Mouse (Mus musculus) heart, embryonic 10.5 days (tissue): ENCODE measurements around the gene Tssk1. TPM values are rescaled to one million over a fixed set of nuclear protein-coding genes. Genes with fewer than 3 reads are reported as not detected.

Experiments
- DNase-seq: peaks from one replicate; pipeline ENCODE4 v3.0.0-alpha.2; 2017; ENCODE audit warnings: low spot score
- H3K27ac ChIP-seq: fragments of 300-500 bp; sonication (generic); 2 replicates; pipeline ENCODE4 v1.5.1; 2016; ENCODE audit warnings: mild to moderate bottlenecking
- H3K27me3 ChIP-seq: fragments of 300-500 bp; sonication (generic); 2 replicates; pipeline ENCODE4 v1.6.1; 2016; ENCODE audit warnings: mild to moderate bottlenecking; ENCODE audit not compliant: poor library complexity, insufficient read depth, severe bottlenecking
- H3K36me3 ChIP-seq: fragments of 300-500 bp; sonication (generic); 2 replicates; pipeline ENCODE4 v1.6.1; 2016; ENCODE audit warnings: mild to moderate bottlenecking, moderate library complexity
- H3K4me1 ChIP-seq: fragments of 300-500 bp; sonication (generic); 2 replicates; pipeline ENCODE4 v1.6.1; 2016; ENCODE audit warnings: mild to moderate bottlenecking
- H3K4me3 ChIP-seq: fragments of 300-500 bp; sonication (generic); 2 replicates; pipeline ENCODE4 v1.5.1; 2016; ENCODE audit warnings: mild to moderate bottlenecking, moderate library complexity
- H3K9me3 ChIP-seq: fragments of 300-500 bp; sonication (generic); 2 replicates; pipeline ENCODE4 v1.6.1; 2016; ENCODE audit warnings: mild to moderate bottlenecking, moderate library complexity
- WGBS: fragments of 180-500 bp; shearing (Covaris S2); methylation state at CpG from one replicate; pipeline ENCODE4 v1.1.7; 2016; 5-methylcytosine and 5-hydroxymethylcytosine counted together
- polyA plus RNA-seq: library from polyadenylated mRNA; unstranded; fragments of >200 nt; fragmentation: Nextera tagmentation; extraction: Ambion mirVana; gene quantifications from 2 replicates; pipeline ENCODE4 v1.2.1, GENCODE M21; 2016

The Tssk1 gene
- not detected in 2 replicates for polyA plus RNA-seq

- peaks cover 3% of the 10 kb centered on the region; the same call in 1 of the 2 replicates for H3K27me3 ChIP-seq
- no peak within 1 kb of the TSS for H3K27ac ChIP-seq
- peaks cover 25% of the 10 kb centered on the region for H3K4me1 ChIP-seq
- WGBS = 76% methylated on average over 2 of the region's 2 CpGs
- peaks cover 11% of the 10 kb centered on the region for H3K36me3 ChIP-seq
- DNase-seq = no peak
- H3K9me3 ChIP-seq = no peaks in the 10 kb centered on the region
- H3K4me3 ChIP-seq = no peak within 1 kb of the TSS
Observed at GRCm38 (mm10) chr16:17893923-17894322, at the start of gene Tssk1. Gene Tssk1 (plus strand): TSS chr16:17894223.

DNA sequence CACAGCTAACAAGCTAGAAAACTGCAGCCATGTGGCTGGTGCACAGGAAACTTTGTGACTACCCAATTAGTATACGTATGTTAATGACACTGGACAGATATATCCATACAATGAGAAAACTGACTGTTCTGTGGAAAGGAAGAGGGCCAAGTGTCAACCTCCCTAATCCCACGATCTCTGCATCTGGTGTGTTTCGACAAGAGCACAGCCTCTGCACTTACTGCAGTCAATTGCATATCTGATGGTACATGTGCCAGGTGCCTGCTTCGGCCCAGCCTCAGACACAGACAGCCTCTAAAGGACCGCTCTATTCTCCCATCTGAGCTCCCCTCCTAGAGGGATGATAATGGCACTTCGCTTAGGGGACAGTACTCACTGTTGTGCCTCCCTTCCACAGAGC, 45.6 kb upstream of the Tssk1 start:
- Histone ChIP-seq H3K36me3 (peaks cover 93% of the 10 kb centered on the region), H3K4me1 (no peaks in the 10 kb centered on the region), H3K27ac (no peak overlapping the region), H3K27me3 (no peaks in the 10 kb centered on the region), H3K9me3 (no peaks in the 10 kb centered on the region), H3K4me3 (no peak overlapping the region)
- DNase-seq = no peak
- WGBS = 90% methylated on average over 6 of the region's 6 CpGs

DNA sequence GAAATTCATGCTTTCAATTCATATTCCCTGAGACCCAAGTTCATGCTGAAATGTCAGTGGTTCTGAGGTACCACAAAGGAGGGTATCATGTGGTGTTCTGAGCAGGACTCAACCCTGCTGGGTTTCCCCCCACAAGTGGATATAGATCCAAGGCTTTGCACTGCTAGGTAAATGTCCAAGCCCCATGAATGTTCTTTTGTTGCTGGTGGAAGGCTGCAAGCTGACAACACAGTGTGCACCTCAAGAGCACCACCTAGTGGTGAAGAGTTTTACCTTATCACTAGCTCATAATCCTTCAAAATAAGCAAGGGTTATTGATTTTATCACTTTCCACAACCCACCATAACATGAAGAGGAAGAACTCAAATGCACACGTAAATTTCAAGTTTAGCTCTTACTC, 45.1 kb upstream of the Tssk1 start:
- H3K9me3 ChIP-seq = no peaks in the 10 kb centered on the region
- 37% methylated on average over 1 of the region's 1 CpGs for WGBS
- no peak overlapping the region for H3K4me3 ChIP-seq
- no peaks in the 10 kb centered on the region for H3K4me1 ChIP-seq
- H3K27me3 ChIP-seq = no peaks in the 10 kb centered on the region
- H3K27ac ChIP-seq = no peak overlapping the region
- no peak for DNase-seq
- peaks cover 93% of the 10 kb centered on the region for H3K36me3 ChIP-seq

- no peaks in the 10 kb centered on the region for H3K27me3 ChIP-seq
- H3K36me3 ChIP-seq = peaks cover 93% of the 10 kb centered on the region
- H3K4me3 ChIP-seq = no peak overlapping the region
- no peaks in the 10 kb centered on the region for H3K9me3 ChIP-seq
- H3K4me1 ChIP-seq = no peaks in the 10 kb centered on the region
- DNase-seq = no peak
- no peak overlapping the region for H3K27ac ChIP-seq
- WGBS = 80% methylated on average over 6 of the region's 6 CpGs
Observed at GRCm38 (mm10) chr16:17849486-17849885, 44.5 kb upstream of the Tssk1 start.

DNA sequence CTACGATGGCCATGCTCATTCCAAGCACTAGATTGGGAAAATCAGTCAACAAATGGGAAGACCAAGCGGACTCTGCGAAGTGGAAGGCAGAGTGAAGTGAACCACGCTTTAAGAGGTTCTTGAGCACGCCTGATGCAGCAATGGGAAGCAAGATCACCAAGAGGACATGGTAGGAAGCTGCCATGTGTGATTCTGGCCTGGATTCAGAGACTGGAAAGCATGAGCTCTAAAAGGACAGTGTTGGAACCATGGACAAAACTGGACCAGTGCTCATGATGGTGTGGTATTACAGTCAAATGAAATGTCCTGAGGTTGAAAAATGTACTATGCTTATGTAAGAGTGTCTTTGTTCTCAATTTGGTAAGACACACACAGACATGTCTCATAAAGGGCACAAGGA, 42.7 kb upstream of the Tssk1 start:
- H3K36me3 ChIP-seq = peaks cover 89% of the 10 kb centered on the region

DNA sequence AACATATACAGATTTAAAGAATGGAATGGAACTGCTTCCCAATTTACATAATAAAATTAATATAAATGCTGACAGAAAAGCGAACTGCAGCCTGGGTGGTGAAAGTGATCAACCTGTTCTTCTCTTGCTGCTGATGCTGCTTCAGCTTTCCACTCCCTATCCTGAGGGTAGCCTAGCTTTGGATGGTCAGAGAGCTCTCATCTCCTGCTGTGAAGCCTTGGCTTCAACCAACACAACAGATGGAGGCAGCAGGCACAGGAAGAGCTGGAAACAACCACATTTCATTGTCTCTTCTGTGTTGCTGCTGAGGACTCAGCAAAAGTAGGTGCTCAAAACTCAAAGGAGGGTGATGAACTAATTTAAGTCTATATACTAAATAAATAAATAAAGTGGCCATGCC, 42.2 kb upstream of the Tssk1 start:
- H3K4me1 ChIP-seq = no peaks in the 10 kb centered on the region
- H3K4me3 ChIP-seq = no peak overlapping the region
- no peak for DNase-seq
- no peak overlapping the region for H3K27ac ChIP-seq
- no peaks in the 10 kb centered on the region for H3K27me3 ChIP-seq
- 96% methylated on average over 1 of the region's 1 CpGs for WGBS
- H3K9me3 ChIP-seq = no peaks in the 10 kb centered on the region
- peaks cover 89% of the 10 kb centered on the region for H3K36me3 ChIP-seq

More for the DNA sequence above, 42.7 kb upstream of the Tssk1 start:
- DNase-seq = no peak
- Histone ChIP-seq H3K27ac (no peak overlapping the region), H3K4me3 (no peak overlapping the region), H3K9me3 (no peaks in the 10 kb centered on the region), H3K4me1 (no peaks in the 10 kb centered on the region), H3K27me3 (no peaks in the 10 kb centered on the region)
- 95% methylated on average over 5 of the region's 5 CpGs for WGBS

DNA sequence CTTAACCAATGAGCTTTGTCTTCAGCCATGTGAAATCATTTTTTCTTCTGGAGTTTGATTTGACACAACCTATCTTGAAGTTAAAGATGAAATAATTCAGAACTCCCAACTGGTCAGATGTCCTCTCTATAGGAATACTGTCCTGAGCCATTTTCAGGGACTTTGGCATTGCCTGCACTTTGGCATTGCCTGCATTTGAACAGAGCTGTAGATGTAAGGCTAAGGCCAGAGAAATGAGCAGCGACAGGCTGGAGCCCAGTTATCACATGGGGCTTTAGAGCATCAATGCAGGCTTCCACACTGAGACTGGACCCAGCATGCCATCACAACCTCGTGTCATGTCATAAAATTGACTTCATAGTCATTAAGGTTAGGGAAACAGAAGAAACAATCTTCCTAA, 40.8 kb upstream of the Tssk1 start:
- Histone ChIP-seq H3K9me3 (no peaks in the 10 kb centered on the region), H3K4me3 (no peak overlapping the region), H3K4me1 (no peaks in the 10 kb centered on the region), H3K36me3 (peaks cover 92% of the 10 kb centered on the region), H3K27me3 (no peaks in the 10 kb centered on the region), H3K27ac (no peak overlapping the region)
- no peak for DNase-seq
- WGBS = 86% methylated on average over 2 of the region's 2 CpGs

GRCm38 (mm10) chr16:17857157-17857556, 36.9 kb upstream of the Tssk1 start:
- Histone ChIP-seq H3K27ac (no peak overlapping the region), H3K27me3 (no peaks in the 10 kb centered on the region), H3K9me3 (no peaks in the 10 kb centered on the region), H3K36me3 (peaks cover 77% of the 10 kb centered on the region), H3K4me3 (no peak overlapping the region), H3K4me1 (peaks cover 4% of the 10 kb centered on the region; the same call in 1 of the 2 replicates)
- no peak for DNase-seq
- WGBS = 89% methylated on average over 7 of the region's 7 CpGs

DNA sequence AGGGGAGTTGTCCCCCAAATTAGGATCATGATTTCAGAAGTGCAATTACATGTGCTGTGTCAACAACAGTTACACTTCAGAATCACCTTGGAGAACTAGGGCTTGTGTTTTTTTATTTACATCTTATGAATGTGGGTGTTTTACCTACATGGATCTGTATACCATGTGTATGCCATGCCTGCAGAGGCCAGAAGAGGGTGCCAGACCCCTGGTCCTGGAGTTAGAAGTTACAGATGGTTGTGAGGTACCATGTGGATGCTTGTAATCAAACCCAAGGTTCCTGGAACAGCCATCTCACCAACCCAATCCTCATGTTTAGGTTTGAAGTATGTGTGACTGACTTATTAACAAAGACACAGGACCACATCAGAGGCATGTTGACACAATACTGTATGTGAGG, 35.4 kb upstream of the Tssk1 start:
- H3K36me3 ChIP-seq = peaks cover 66% of the 10 kb centered on the region
- peaks cover 6% of the 10 kb centered on the region; the same call in 1 of the 2 replicates for H3K4me1 ChIP-seq
- H3K9me3 ChIP-seq = no peaks in the 10 kb centered on the region
- DNase-seq = no peak
- no peaks in the 10 kb centered on the region for H3K27me3 ChIP-seq
- no peak overlapping the region for H3K27ac ChIP-seq
- H3K4me3 ChIP-seq = no peak overlapping the region

- 85% methylated on average over 2 of the region's 2 CpGs for WGBS
- H3K36me3 ChIP-seq = peaks cover 31% of the 10 kb centered on the region
Observed at GRCm38 (mm10) chr16:17865293-17865692, 28.7 kb upstream of the Tssk1 start.

GRCm38 (mm10) chr16:17865770-17866169, 28.3 kb upstream of the Tssk1 start:
- Histone ChIP-seq H3K4me3 (no peak overlapping the region), H3K4me1 (peaks cover 14% of the 10 kb centered on the region), H3K27me3 (no peaks in the 10 kb centered on the region), H3K36me3 (peaks cover 32% of the 10 kb centered on the region), H3K27ac (no peak overlapping the region), H3K9me3 (no peaks in the 10 kb centered on the region)
- 76% methylated on average over 6 of the region's 6 CpGs for WGBS
- DNase-seq = no peak

More at GRCm38 (mm10) chr16:17865293-17865692, 28.7 kb upstream of the Tssk1 start:
- no peak overlapping the region for H3K27ac ChIP-seq
- no peaks in the 10 kb centered on the region for H3K9me3 ChIP-seq
- H3K4me1 ChIP-seq = peaks cover 12% of the 10 kb centered on the region
- no peak overlapping the region for H3K4me3 ChIP-seq
- DNase-seq = no peak
- no peaks in the 10 kb centered on the region for H3K27me3 ChIP-seq

GRCm38 (mm10) chr16:17871248-17871647, 22.8 kb upstream of the Tssk1 start:
- 33% methylated on average over 5 of the region's 5 CpGs for WGBS
- Histone ChIP-seq H3K4me1 (peaks cover 50% of the 10 kb centered on the region), H3K9me3 (no peaks in the 10 kb centered on the region), H3K27ac (no peak overlapping the region), H3K27me3 (no peaks in the 10 kb centered on the region), H3K4me3 (no peak overlapping the region), H3K36me3 (peaks cover 33% of the 10 kb centered on the region)
- no peak for DNase-seq

DNA sequence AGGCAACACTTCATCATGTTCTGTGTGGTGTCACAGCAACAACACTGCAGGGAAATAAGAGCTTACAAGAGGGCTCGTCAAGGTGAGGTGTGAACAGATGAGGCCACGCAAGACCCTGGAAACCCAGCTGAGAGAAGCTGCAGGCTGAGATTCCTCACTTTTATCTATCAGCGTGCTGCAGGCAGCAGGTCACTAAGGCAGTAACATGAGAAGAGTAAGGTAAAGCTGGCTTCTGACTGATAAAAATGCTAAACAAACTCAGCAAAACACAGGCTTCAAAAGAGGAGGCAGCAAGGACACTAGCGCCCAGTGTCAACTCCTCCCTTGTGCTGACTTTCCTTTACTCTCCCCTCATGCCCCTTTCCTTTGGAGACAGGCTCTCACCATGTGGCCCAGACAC, 21.0 kb upstream of the Tssk1 start:
- Histone ChIP-seq H3K4me1 (peaks cover 50% of the 10 kb centered on the region), H3K27ac (peak overlapping the region; percentile 62; the same call in 1 of the 2 replicates), H3K27me3 (no peaks in the 10 kb centered on the region), H3K36me3 (peaks cover 39% of the 10 kb centered on the region), H3K9me3 (no peaks in the 10 kb centered on the region), H3K4me3 (no peak overlapping the region)
- DNase-seq = peak; percentile 85
- 10% methylated on average over 4 of the region's 4 CpGs for WGBS

- Histone ChIP-seq H3K4me3 (no peak overlapping the region), H3K4me1 (peaks cover 47% of the 10 kb centered on the region), H3K9me3 (no peaks in the 10 kb centered on the region), H3K27me3 (no peaks in the 10 kb centered on the region), H3K36me3 (peaks cover 39% of the 10 kb centered on the region), H3K27ac (0 out of 2 replicates have a peak overlapping the region, but pooled peaks have one; percentile 23)
- DNase-seq = no peak
- WGBS = 35% methylated on average over 4 of the region's 4 CpGs
Observed at GRCm38 (mm10) chr16:17875174-17875573, 18.8 kb upstream of the Tssk1 start.
